Mouse (Mus musculus): ENCODE measurements at regions not wholly inside any gene's neighbourhood (a gene's known extent, or its start where the extent isn't known, plus 50 kb on each side); places are given as distances from the start of the nearest gene placed in this dataset.

- TF ChIP-seq POLR2A (IDR thresholded peaks at IDR 0.05; ENCODE audit: borderline replicate concordance, extremely low read depth, insufficient read depth, insufficient read length), result no peak
- Histone ChIP-seq H3K9ac (ENCODE audit: low read depth, low read length, severe bottlenecking) (no peak overlapping the region), H3K27me3 (ENCODE audit: control insufficient read depth, insufficient read depth, low read length) (no peaks in the 10 kb centered on the region), H3K9me3 (ENCODE audit: control insufficient read depth, low read length) (no peaks in the 10 kb centered on the region), H3K36me3 (ENCODE audit: control insufficient read depth, insufficient read depth, low read length) (no peaks in the 10 kb centered on the region), H3K4me1 (ENCODE audit: control insufficient read depth, insufficient read depth, low read length) (no peaks in the 10 kb centered on the region), H3K27ac (replicated peaks; ENCODE audit: low read depth, low read length) (no peak overlapping the region), H3K4me3 (replicated peaks; ENCODE audit: low read length) (no peak overlapping the region), H3K4me2 (replicated peaks; ENCODE audit: low read depth, low read length, severe bottlenecking) (no peak overlapping the region)
- DNase-seq (ENCODE audit: low spot score) (no peak), ATAC-seq (ENCODE audit: low FRiP score, low read depth) (no peak)
- WGBS, result 62% methylated on average over 10 of the region's 10 CpGs
These were observed 109.6 kb upstream of the Phactr1 start for GRCm38 (mm10) chr13:42570600-42571348.

GRCm38 (mm10) chr13:42574189-42574588 is 106.2 kb upstream of the Phactr1 start:
- DNase-seq (ENCODE audit: low spot score) (no peak), ATAC-seq (ENCODE audit: low FRiP score, low read depth) (no peak)
- H3K4me2 ChIP-seq (replicated peaks; ENCODE audit: low read depth, low read length, severe bottlenecking), result no peak overlapping the region
- H3K27me3 ChIP-seq (ENCODE audit: control insufficient read depth, insufficient read depth, low read length), result no peaks in the 10 kb centered on the region
- no peak for TF ChIP-seq POLR2A (IDR thresholded peaks at IDR 0.05; ENCODE audit: borderline replicate concordance, extremely low read depth, insufficient read depth, insufficient read length)
- no peak overlapping the region for H3K27ac ChIP-seq (replicated peaks; ENCODE audit: low read depth, low read length)
- H3K4me3 ChIP-seq (replicated peaks; ENCODE audit: low read length), result no peak overlapping the region
- H3K4me1 ChIP-seq (ENCODE audit: control insufficient read depth, insufficient read depth, low read length), result no peaks in the 10 kb centered on the region
- no peaks in the 10 kb centered on the region for H3K9me3 ChIP-seq (ENCODE audit: control insufficient read depth, low read length)
- no peak overlapping the region for H3K9ac ChIP-seq (ENCODE audit: low read depth, low read length, severe bottlenecking)
- H3K36me3 ChIP-seq (ENCODE audit: control insufficient read depth, insufficient read depth, low read length), result no peaks in the 10 kb centered on the region
- WGBS, result 46% methylated on average over 4 of the region's 4 CpGs

GRCm38 (mm10) chr13:42575725-42576426 is 104.5 kb upstream of the Phactr1 start:
- Histone ChIP-seq H3K9me3 (ENCODE audit: control insufficient read depth, low read length) (no peaks in the 10 kb centered on the region), H3K4me1 (ENCODE audit: control insufficient read depth, insufficient read depth, low read length) (no peaks in the 10 kb centered on the region), H3K27ac (replicated peaks; ENCODE audit: low read depth, low read length) (no peak overlapping the region), H3K9ac (ENCODE audit: low read depth, low read length, severe bottlenecking) (no peak overlapping the region), H3K36me3 (ENCODE audit: control insufficient read depth, insufficient read depth, low read length) (no peaks in the 10 kb centered on the region), H3K4me2 (replicated peaks; ENCODE audit: low read depth, low read length, severe bottlenecking) (no peak overlapping the region), H3K27me3 (ENCODE audit: control insufficient read depth, insufficient read depth, low read length) (no peaks in the 10 kb centered on the region), H3K4me3 (replicated peaks; ENCODE audit: low read length) (no peak overlapping the region)
- WGBS, result 24% methylated on average over 16 of the region's 16 CpGs
- ATAC-seq (ENCODE audit: low FRiP score, low read depth) (no peak), DNase-seq (ENCODE audit: low spot score) (peak; percentile 87)
- no peak for TF ChIP-seq POLR2A (IDR thresholded peaks at IDR 0.05; ENCODE audit: borderline replicate concordance, extremely low read depth, insufficient read depth, insufficient read length)

- Histone ChIP-seq H3K9ac (ENCODE audit: low read depth, low read length, severe bottlenecking) (no peak overlapping the region), H3K9me3 (ENCODE audit: control insufficient read depth, low read length) (no peaks in the 10 kb centered on the region), H3K36me3 (ENCODE audit: control insufficient read depth, insufficient read depth, low read length) (no peaks in the 10 kb centered on the region), H3K27me3 (ENCODE audit: control insufficient read depth, insufficient read depth, low read length) (no peaks in the 10 kb centered on the region), H3K4me1 (ENCODE audit: control insufficient read depth, insufficient read depth, low read length) (no peaks in the 10 kb centered on the region), H3K4me3 (replicated peaks; ENCODE audit: low read length) (no peak overlapping the region), H3K4me2 (replicated peaks; ENCODE audit: low read depth, low read length, severe bottlenecking) (no peak overlapping the region), H3K27ac (replicated peaks; ENCODE audit: low read depth, low read length) (no peak overlapping the region)
- TF ChIP-seq POLR2A (IDR thresholded peaks at IDR 0.05; ENCODE audit: borderline replicate concordance, extremely low read depth, insufficient read depth, insufficient read length), result no peak
- DNase-seq (ENCODE audit: low spot score), result no peak
- WGBS, result 50% methylated on average over 3 of the region's 3 CpGs
- no peak for ATAC-seq (ENCODE audit: low FRiP score, low read depth)
These were observed 101.0 kb upstream of the Phactr1 start for GRCm38 (mm10) chr13:42579471-42579870.

GRCm38 (mm10) chr13:42589136-42589535 is 91.3 kb upstream of the Phactr1 start:
- Histone ChIP-seq H3K36me3 (ENCODE audit: control insufficient read depth, insufficient read depth, low read length) (no peaks in the 10 kb centered on the region), H3K4me2 (replicated peaks; ENCODE audit: low read depth, low read length, severe bottlenecking) (no peak overlapping the region), H3K9ac (ENCODE audit: low read depth, low read length, severe bottlenecking) (no peak overlapping the region), H3K27me3 (ENCODE audit: control insufficient read depth, insufficient read depth, low read length) (no peaks in the 10 kb centered on the region), H3K9me3 (ENCODE audit: control insufficient read depth, low read length) (no peaks in the 10 kb centered on the region), H3K4me1 (ENCODE audit: control insufficient read depth, insufficient read depth, low read length) (no peaks in the 10 kb centered on the region), H3K27ac (replicated peaks; ENCODE audit: low read depth, low read length) (no peak overlapping the region), H3K4me3 (replicated peaks; ENCODE audit: low read length) (no peak overlapping the region)
- ATAC-seq (ENCODE audit: low FRiP score, low read depth) (no peak), DNase-seq (ENCODE audit: low spot score) (no peak)
- 89% methylated on average over 2 of the region's 2 CpGs for WGBS
- no peak for TF ChIP-seq POLR2A (IDR thresholded peaks at IDR 0.05; ENCODE audit: borderline replicate concordance, extremely low read depth, insufficient read depth, insufficient read length)

Measured in limb, embryonic 14.5 days (tissue).